Mouse (Mus musculus) limb, embryonic 10.5 days (tissue): Measurements from ENCODE around the gene Ifi208. TPM values are rescaled to one million over a fixed set of nuclear protein-coding genes. Genes with fewer than 3 reads are reported as not detected.
"Not testable (repeated sequence)": the region's sequence is repeated elsewhere in the genome, so short reads cannot be mapped to it uniquely, and the experiment has no call there.

Experiments used
- DNase-seq: peaks from one replicate; pipeline ENCODE4 v3.0.0-alpha.2; 2017; ENCODE audit warnings: low spot score
- H3K27ac ChIP-seq: fragments of 300-500 bp; sonication (generic); 2 replicates; pipeline ENCODE4 v1.5.1; 2016; ENCODE audit warnings: mild to moderate bottlenecking
- H3K27me3 ChIP-seq: fragments of 300-500 bp; sonication (generic); 2 replicates; pipeline ENCODE4 v1.6.1; 2016; ENCODE audit warnings: low read depth, mild to moderate bottlenecking; ENCODE audit not compliant: poor library complexity, severe bottlenecking
- H3K36me3 ChIP-seq: fragments of 300-500 bp; sonication (generic); 2 replicates; pipeline ENCODE4 v1.6.1; 2016; ENCODE audit warnings: mild to moderate bottlenecking, moderate library complexity
- H3K4me1 ChIP-seq: fragments of 300-500 bp; sonication (generic); 2 replicates; pipeline ENCODE4 v1.6.1; 2016
- H3K4me3 ChIP-seq: fragments of 300-500 bp; sonication (generic); 2 replicates; pipeline ENCODE4 v1.5.1; 2016; ENCODE audit warnings: mild to moderate bottlenecking, moderate library complexity
- H3K9me3 ChIP-seq: fragments of 300-500 bp; sonication (generic); replicated peaks from 2 replicates; pipeline ENCODE4 v1.6.1; 2016; ENCODE audit warnings: mild to moderate bottlenecking
- WGBS: fragments of 180-500 bp; shearing (Covaris S2); methylation state at CpG from one replicate; pipeline ENCODE4 v1.1.7; 2016; 5-methylcytosine and 5-hydroxymethylcytosine counted together
- polyA plus RNA-seq: library from polyadenylated mRNA; unstranded; fragments of >200 nt; fragmentation: Nextera tagmentation; extraction: Ambion mirVana; gene quantifications from 2 replicates; pipeline ENCODE4 v1.2.1, GENCODE M21; 2016

Ifi208 gene
- polyA plus RNA-seq, result 0.05 TPM in 1 of 2 replicates, not detected in the other

GRCm38 (mm10) chr1:173673458-173674097 is at the start of gene Ifi208:
Gene Ifi208, plus strand, starts transcription at chr1:173673675.
- 59% methylated on average over 3 of the region's 3 CpGs for WGBS

DNA sequence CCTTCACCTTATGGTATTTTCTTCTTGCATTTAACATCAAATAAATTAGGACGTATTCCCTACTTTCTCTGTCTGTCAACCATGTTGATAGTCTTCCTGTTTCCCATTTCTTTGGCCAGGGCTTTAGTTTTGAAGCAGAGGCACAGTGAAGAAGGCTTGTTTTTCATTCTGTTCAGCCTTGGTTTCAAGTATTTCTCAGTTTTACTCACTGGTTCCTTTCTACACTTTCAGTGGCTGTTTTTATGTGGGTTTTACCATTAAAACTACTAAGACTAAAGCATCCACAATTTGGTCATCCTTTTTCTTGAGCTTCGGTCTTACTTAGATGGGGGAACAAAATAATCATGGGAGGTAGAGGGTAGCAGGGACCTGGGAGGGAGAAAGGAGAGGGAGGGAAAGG is 49.4 kb upstream of the Ifi208 start:
- Histone ChIP-seq H3K9me3 (no peaks in the 10 kb centered on the region), H3K4me1 (no peaks in the 10 kb centered on the region), H3K27me3 (no peaks in the 10 kb centered on the region), H3K27ac (no peak overlapping the region), H3K36me3 (no peaks in the 10 kb centered on the region), H3K4me3 (no peak overlapping the region)
- no peak for DNase-seq
- 90% methylated on average over 2 of the region's 2 CpGs for WGBS

More at GRCm38 (mm10) chr1:173673458-173674097, at the start of gene Ifi208:
- not testable (repeated sequence) for H3K27me3 ChIP-seq, H3K27ac ChIP-seq, H3K36me3 ChIP-seq, H3K4me1 ChIP-seq, DNase-seq, H3K9me3 ChIP-seq, H3K4me3 ChIP-seq

- H3K36me3 ChIP-seq, result no peaks in the 10 kb centered on the region
- no peaks in the 10 kb centered on the region for H3K27me3 ChIP-seq
- no peak overlapping the region for H3K4me3 ChIP-seq
- no peak overlapping the region for H3K27ac ChIP-seq
- no peaks in the 10 kb centered on the region for H3K4me1 ChIP-seq
- DNase-seq, result no peak
- 74% methylated on average over 2 of the region's 2 CpGs for WGBS
- H3K9me3 ChIP-seq, result no peaks in the 10 kb centered on the region
Observed at GRCm38 (mm10) chr1:173626686-173627085, 46.8 kb upstream of the Ifi208 start.

GRCm38 (mm10) chr1:173630622-173631021 is 42.9 kb upstream of the Ifi208 start, which contains the start of gene Ifi209:
Gene Ifi209, plus strand, starts transcription at chr1:173630917.
- not testable (repeated sequence) for DNase-seq, H3K27ac ChIP-seq, H3K4me1 ChIP-seq, H3K4me3 ChIP-seq, H3K27me3 ChIP-seq, H3K9me3 ChIP-seq, H3K36me3 ChIP-seq
- WGBS, result 92% methylated on average over 2 of the region's 2 CpGs

DNA sequence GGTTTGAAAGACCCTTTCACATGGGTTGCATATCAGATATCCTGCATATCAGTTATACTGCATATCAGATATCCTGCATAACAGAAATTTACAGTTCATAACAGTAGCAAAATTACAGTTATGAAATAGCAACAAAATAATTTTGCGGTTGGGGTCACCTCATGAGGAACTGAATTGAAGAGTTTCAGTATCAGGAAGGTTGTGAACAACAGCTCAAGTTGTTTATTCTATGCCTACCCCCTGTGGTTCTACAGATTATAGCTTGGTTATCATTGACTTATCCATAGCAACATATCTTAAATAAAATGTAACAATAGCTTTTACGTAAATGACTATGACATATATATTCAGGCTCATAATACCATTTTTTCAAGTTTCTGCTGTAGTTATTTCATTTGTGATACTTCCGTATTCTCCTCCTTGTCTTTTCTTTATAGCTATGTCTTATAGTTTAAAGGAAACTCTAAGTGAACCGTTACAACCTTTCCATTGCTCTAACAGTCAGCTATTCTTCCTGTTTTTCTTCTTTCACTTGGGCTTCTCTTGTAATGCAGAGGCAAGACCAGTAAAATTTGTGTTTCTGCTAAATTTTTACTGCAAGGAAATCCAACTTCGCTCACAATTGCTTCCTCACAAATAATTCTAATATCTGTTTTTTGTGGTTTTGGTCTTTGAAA is 39.4 kb upstream of the Ifi208 start:
- no peak for DNase-seq
- Histone ChIP-seq H3K4me1 (no peaks in the 10 kb centered on the region), H3K27me3 (no peaks in the 10 kb centered on the region), H3K27ac (no peak overlapping the region), H3K36me3 (no peaks in the 10 kb centered on the region), H3K9me3 (no peaks in the 10 kb centered on the region), H3K4me3 (no peak overlapping the region)
- 93% methylated on average over 5 of the region's 5 CpGs for WGBS

DNA sequence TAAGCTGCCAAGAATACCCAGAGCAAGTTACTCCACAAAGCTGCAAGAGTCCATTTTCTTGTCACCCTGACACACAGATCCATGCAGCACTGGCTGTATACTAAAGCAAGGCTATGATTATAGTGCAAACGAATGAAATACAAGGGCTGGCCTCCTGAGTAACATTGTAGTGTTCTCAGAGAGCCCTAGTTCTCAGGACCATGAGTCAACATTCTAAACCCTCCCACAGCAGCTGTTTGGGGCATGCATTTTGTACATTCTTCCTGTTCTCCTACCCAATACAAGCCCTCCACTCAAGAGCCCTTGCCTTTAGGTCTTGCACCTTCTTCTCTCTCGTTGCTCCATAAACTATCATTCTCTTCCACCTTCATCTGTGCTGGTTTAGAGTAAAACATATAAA is 28.1 kb upstream of the Ifi208 start:
- Histone ChIP-seq H3K27ac (no peak overlapping the region), H3K27me3 (no peaks in the 10 kb centered on the region), H3K4me1 (no peaks in the 10 kb centered on the region), H3K9me3 (no peaks in the 10 kb centered on the region), H3K4me3 (no peak overlapping the region), H3K36me3 (no peaks in the 10 kb centered on the region)
- no peak for DNase-seq
- WGBS, result 82% methylated on average over 2 of the region's 2 CpGs

DNA sequence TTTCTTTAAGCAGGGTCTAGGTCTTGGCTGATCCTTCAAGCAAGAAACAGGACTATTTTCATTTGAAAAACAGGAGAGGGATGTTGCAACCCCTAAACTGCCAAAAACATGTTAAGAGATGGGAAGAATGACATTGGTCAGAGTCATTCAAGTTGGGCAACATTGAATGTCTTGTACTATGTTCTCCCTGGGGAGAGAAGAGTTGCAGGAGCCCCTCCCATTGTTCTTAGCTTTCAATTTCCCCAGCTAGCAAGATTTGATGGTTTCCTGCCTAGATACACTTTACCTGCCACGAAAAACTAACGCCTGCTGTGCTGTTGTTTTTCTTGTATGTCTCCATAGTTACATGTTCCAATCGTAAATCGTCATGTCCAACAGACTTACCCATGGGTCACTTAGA is 15.5 kb upstream of the Ifi208 start:
- 85% methylated on average over 4 of the region's 4 CpGs for WGBS
- no peak overlapping the region for H3K4me3 ChIP-seq
- no peaks in the 10 kb centered on the region for H3K27me3 ChIP-seq
- H3K4me1 ChIP-seq, result no peaks in the 10 kb centered on the region
- no peak overlapping the region for H3K27ac ChIP-seq
- no peaks in the 10 kb centered on the region for H3K9me3 ChIP-seq
- no peaks in the 10 kb centered on the region for H3K36me3 ChIP-seq
- no peak for DNase-seq

DNA sequence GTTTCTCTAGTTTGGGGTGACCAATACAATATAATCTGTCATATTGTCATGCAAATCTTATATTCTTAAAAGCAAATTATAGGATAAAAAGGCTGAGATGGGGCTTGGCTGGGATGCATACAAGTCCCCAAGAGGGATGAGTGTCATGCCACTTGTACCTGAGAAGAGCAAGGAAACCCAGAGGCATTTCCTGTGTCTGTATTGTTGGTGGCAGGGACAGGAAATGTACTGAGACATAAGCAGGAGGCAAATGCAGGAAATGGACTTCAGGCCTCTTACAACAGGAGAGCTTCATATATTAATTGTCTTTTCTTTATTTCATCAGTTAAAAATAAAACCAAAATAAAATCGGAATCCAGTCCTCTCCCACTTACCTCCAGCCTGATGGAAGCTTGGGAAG is 5.1 kb downstream of the Ifi208 start:
- not testable (repeated sequence) for H3K27ac ChIP-seq, H3K4me3 ChIP-seq, H3K27me3 ChIP-seq, H3K9me3 ChIP-seq, H3K4me1 ChIP-seq, DNase-seq, H3K36me3 ChIP-seq
- WGBS, result 88% methylated on average over 1 of the region's 1 CpGs

DNA sequence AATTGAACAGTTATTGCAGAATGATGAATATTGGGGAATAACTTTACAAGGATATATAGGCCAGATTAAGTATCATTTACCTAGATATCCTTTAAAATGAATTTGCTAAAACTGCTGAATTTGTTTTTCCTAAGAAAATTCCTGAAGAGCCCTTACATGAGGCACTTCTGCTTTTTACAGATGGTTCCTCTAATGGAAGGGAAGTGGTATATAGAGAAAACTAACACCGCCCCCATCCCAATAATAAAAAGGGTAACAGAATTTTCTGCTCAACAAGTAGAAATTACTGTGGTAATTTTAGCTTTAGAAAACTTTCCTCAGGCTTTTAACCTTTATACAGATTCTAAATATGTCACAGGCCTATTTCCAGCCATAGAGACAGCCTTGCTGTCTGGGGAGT is 20.8 kb downstream of the Ifi208 start:
- H3K4me1 ChIP-seq, result no peaks in the 10 kb centered on the region
- no peaks in the 10 kb centered on the region for H3K27me3 ChIP-seq
- H3K27ac ChIP-seq, result no peak overlapping the region
- no peaks in the 10 kb centered on the region for H3K9me3 ChIP-seq
- DNase-seq, result no peak
- no peak overlapping the region for H3K4me3 ChIP-seq
- WGBS, result 89% methylated on average over 1 of the region's 1 CpGs
- no peaks in the 10 kb centered on the region for H3K36me3 ChIP-seq

DNA sequence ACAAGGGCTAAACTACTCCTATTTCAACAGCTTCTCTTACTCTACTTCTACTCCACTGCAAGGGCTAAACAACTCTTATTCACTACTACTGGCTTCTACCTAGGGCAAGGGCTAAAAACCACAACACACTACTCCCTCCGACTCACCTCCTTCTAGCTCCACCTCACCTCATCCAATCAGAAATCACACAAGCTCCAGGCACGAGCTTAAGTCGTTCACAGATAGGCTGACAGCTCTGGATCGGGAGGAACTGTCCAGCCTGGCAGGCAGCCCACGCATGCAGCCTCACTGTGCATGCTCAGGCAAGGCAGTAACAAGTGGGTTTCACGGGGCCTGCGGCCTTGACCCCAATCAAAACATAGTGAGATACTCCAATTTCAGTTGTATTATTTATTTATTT is 59.7 kb downstream of the Ifi208 start:
- no peaks in the 10 kb centered on the region for H3K9me3 ChIP-seq
- no peak overlapping the region for H3K27ac ChIP-seq
- no peak overlapping the region for H3K4me3 ChIP-seq
- WGBS, result 35% methylated on average over 7 of the region's 7 CpGs
- H3K36me3 ChIP-seq, result no peaks in the 10 kb centered on the region
- H3K27me3 ChIP-seq, result no peaks in the 10 kb centered on the region
- DNase-seq, result peak; percentile 31
- H3K4me1 ChIP-seq, result no peaks in the 10 kb centered on the region

DNA sequence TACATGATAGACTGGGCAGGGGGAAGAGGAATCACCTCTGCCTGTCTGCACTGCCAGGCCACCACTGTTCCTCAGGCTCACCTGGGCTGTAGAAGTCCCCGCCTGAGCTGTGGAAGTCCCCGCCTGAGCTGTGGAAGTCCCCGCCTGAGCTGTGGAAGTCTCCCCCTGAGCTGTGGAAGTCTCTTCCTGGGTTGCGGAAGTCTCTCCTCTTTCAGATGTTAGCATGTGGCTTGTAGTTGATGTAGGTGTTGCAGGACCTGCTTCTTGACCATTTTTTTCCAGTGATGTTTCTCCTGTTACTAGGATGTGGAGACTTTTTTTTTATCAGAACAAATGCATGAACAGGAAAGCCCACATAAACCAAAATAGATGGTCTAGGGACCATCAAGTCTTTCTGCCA is 61.5 kb downstream of the Ifi208 start:
- not testable (repeated sequence) for H3K27ac ChIP-seq, H3K36me3 ChIP-seq, H3K4me1 ChIP-seq, H3K27me3 ChIP-seq, H3K9me3 ChIP-seq, DNase-seq, H3K4me3 ChIP-seq
- 90% methylated on average over 4 of the region's 4 CpGs for WGBS

- Histone ChIP-seq H3K27me3 (no peaks in the 10 kb centered on the region), H3K27ac (no peak overlapping the region), H3K4me1 (no peaks in the 10 kb centered on the region), H3K36me3 (no peaks in the 10 kb centered on the region), H3K4me3 (no peak overlapping the region), H3K9me3 (no peaks in the 10 kb centered on the region)
- no peak for DNase-seq
- WGBS, result 80% methylated on average over 2 of the region's 2 CpGs
Observed at GRCm38 (mm10) chr1:173736986-173737385, 63.5 kb downstream of the Ifi208 start.

- no peak overlapping the region for H3K27ac ChIP-seq
- no peak for DNase-seq
- no peak overlapping the region for H3K4me3 ChIP-seq
- no peaks in the 10 kb centered on the region for H3K4me1 ChIP-seq
- no peaks in the 10 kb centered on the region for H3K36me3 ChIP-seq
- no peaks in the 10 kb centered on the region for H3K27me3 ChIP-seq
- H3K9me3 ChIP-seq, result no peaks in the 10 kb centered on the region
Observed at GRCm38 (mm10) chr1:173740537-173740936, 67.1 kb downstream of the Ifi208 start.

GRCm38 (mm10) chr1:173741656-173742055 is 68.2 kb downstream of the Ifi208 start, which contains the start of gene Ifi207:
Gene Ifi207, minus strand, starts transcription at chr1:173741747.
- H3K27me3 ChIP-seq, result no peaks in the 10 kb centered on the region
- H3K4me3 ChIP-seq, result no peak within 1 kb of the TSS
- no peak for DNase-seq
- no peak within 1 kb of the TSS for H3K27ac ChIP-seq
- H3K4me1 ChIP-seq, result no peaks in the 10 kb centered on the region
- no peaks in the 10 kb centered on the region for H3K9me3 ChIP-seq
- no peaks in the 10 kb centered on the region for H3K36me3 ChIP-seq
- 84% methylated on average over 4 of the region's 4 CpGs for WGBS
